In genomic region chr9:69288586-69288985, GRCm38 (mm10) we compare ENCODE assay signal across 9 mouse cellular contexts.
DNase-seq lines count a peak whose midpoint lies in the region; ATAC-seq and TF ChIP-seq lines count a peak whose summit lies in the region.
"Had no signal": no experiment of that assay in that cellular context is flagged by ENCODE, and none has a peak within 500 bp of the region (broad histone marks: within the 10 kb centered on the region; RNA-seq: fewer than 3 reads in every experiment).

No protein-coding gene starts in this region.

- ATAC-seq in heart, embryonic 15.5 days (replicated peaks; ENCODE audit: insufficient number of reproducible peaks, insufficient read depth, low FRiP score, low read depth): no peak
- ATAC-seq in liver, embryonic 15.5 days (ENCODE audit: insufficient read depth): no peak
- ATAC-seq in liver, embryonic 12.5 days: no peak
- no peak for ATAC-seq in embryonic facial prominence, embryonic 12.5 days (ENCODE audit: insufficient number of reproducible peaks, insufficient read depth, low FRiP score, low TSS enrichment)

- peak overlapping the region; percentile 98; the same call in 1 of the 2 replicates for H3K4me2 ChIP-seq in heart, embryonic 15.5 days
- H3K4me2 ChIP-seq in liver, embryonic 15.5 days: peak overlapping the region; percentile 69; the same call in 1 of the 2 replicates
- no peak overlapping the region for H3K4me2 ChIP-seq in liver, embryonic 12.5 days
- H3K4me2 ChIP-seq in embryonic facial prominence, embryonic 12.5 days (replicated peaks): peak overlapping the region; percentile 93

- no peaks in the 10 kb centered on the region for H3K9me3 ChIP-seq in heart, embryonic 15.5 days (replicated peaks)
- H3K9me3 ChIP-seq in liver, embryonic 15.5 days (replicated peaks): no peaks in the 10 kb centered on the region
- no peaks in the 10 kb centered on the region for H3K9me3 ChIP-seq in liver, embryonic 12.5 days (replicated peaks)
- H3K9me3 ChIP-seq in embryonic facial prominence, embryonic 12.5 days: no peaks in the 10 kb centered on the region
- H3K9me3 ChIP-seq: hindbrain, embryonic 12.5 days had no signal

- peaks cover 15% of the 10 kb centered on the region for H3K4me1 ChIP-seq in heart, embryonic 15.5 days (replicated peaks)
- 0 out of 2 replicates have a peak, but pooled peaks cover 3% of the 10 kb centered on the region for H3K4me1 ChIP-seq in liver, embryonic 15.5 days (replicated peaks)
- H3K4me1 ChIP-seq in liver, embryonic 12.5 days: peaks cover 6% of the 10 kb centered on the region
- no peaks in the 10 kb centered on the region for H3K4me1 ChIP-seq in cortical plate, adult 2 months (ENCODE audit: control insufficient read depth, insufficient read depth, low read length)
- H3K4me1 ChIP-seq in embryonic facial prominence, embryonic 12.5 days: peaks cover 37% of the 10 kb centered on the region

- no peak for TF ChIP-seq CTCF in cortical plate, adult 2 months (IDR thresholded peaks at IDR 0.05; ENCODE audit: extremely low read depth, insufficient read depth, low read length)

- no peak overlapping the region for H3K27ac ChIP-seq in heart, embryonic 15.5 days
- no peak overlapping the region for H3K27ac ChIP-seq in liver, embryonic 15.5 days (replicated peaks)
- H3K27ac ChIP-seq in liver, embryonic 12.5 days: no peak overlapping the region
- no peak overlapping the region for H3K27ac ChIP-seq in cortical plate, adult 2 months (ENCODE audit: insufficient read depth, low read length)
- H3K27ac ChIP-seq in embryonic facial prominence, embryonic 12.5 days: no peak overlapping the region
- H3K27ac ChIP-seq: hindbrain, embryonic 12.5 days had no signal

- WGBS in heart, embryonic 15.5 days: 42% methylated on average over 5 of the region's 5 CpGs
- 40% methylated on average over 5 of the region's 5 CpGs for WGBS in liver, embryonic 15.5 days (ENCODE audit: insufficient replicate concordance)
- WGBS in liver, embryonic 12.5 days (ENCODE audit: insufficient replicate concordance): 40% methylated on average over 5 of the region's 5 CpGs
- WGBS in embryonic facial prominence, embryonic 12.5 days: 23% methylated on average over 5 of the region's 5 CpGs

- no peaks in the 10 kb centered on the region; the same call in 1 of the 2 replicates for H3K27me3 ChIP-seq in heart, embryonic 15.5 days
- H3K27me3 ChIP-seq in liver, embryonic 15.5 days: peaks cover 51% of the 10 kb centered on the region
- peaks cover 58% of the 10 kb centered on the region for H3K27me3 ChIP-seq in liver, embryonic 12.5 days (replicated peaks)
- 0 out of 2 replicates have a peak, but pooled peaks cover 6% of the 10 kb centered on the region for H3K27me3 ChIP-seq in embryonic facial prominence, embryonic 12.5 days

- no peaks in the 10 kb centered on the region for H3K36me3 ChIP-seq in heart, embryonic 15.5 days
- no peaks in the 10 kb centered on the region for H3K36me3 ChIP-seq in liver, embryonic 15.5 days (replicated peaks)
- no peaks in the 10 kb centered on the region for H3K36me3 ChIP-seq in liver, embryonic 12.5 days
- H3K36me3 ChIP-seq in embryonic facial prominence, embryonic 12.5 days: no peaks in the 10 kb centered on the region
- H3K36me3 ChIP-seq: hindbrain, embryonic 12.5 days had no signal

- no peak for TF ChIP-seq POLR2A in cortical plate, adult 2 months (IDR thresholded peaks at IDR 0.05; ENCODE audit: extremely low read depth, insufficient read depth, low read length)

- no peak for DNase-seq in heart, adult 18-20 months
- no peak for DNase-seq in cerebellum, postnatal 36 days
- DNase-seq: kidney, adult 8-10 months had no signal

- no peak overlapping the region for H3K9ac ChIP-seq in heart, embryonic 15.5 days
- no peak overlapping the region for H3K9ac ChIP-seq in liver, embryonic 15.5 days
- H3K9ac ChIP-seq in liver, embryonic 12.5 days: no peak overlapping the region
- H3K9ac ChIP-seq in embryonic facial prominence, embryonic 12.5 days: no peak overlapping the region

- H3K4me3 ChIP-seq in heart, embryonic 15.5 days: no peak overlapping the region
- H3K4me3 ChIP-seq in liver, embryonic 15.5 days (replicated peaks): no peak overlapping the region
- no peak overlapping the region for H3K4me3 ChIP-seq in liver, embryonic 12.5 days
- H3K4me3 ChIP-seq in cortical plate, adult 2 months (ENCODE audit: insufficient read depth, low read length): peak overlapping the region; percentile 73; the same call in 1 of the 2 replicates
- no peak overlapping the region for H3K4me3 ChIP-seq in embryonic facial prominence, embryonic 12.5 days
